Mouse (Mus musculus) heart, adult 2 months (tissue): ENCODE measurements at regions not wholly inside any gene's neighbourhood (a gene's known extent, or its start where the extent isn't known, plus 50 kb on each side); places are given as distances from the start of the nearest gene placed in this dataset.

ENCODE experiments used
- DNase-seq, 2 experiments: peaks; one replicate each; pipeline ENCODE4 v3.0.0; 2021
- H3K27ac ChIP-seq: fragments of 200-600 bp; 2 replicates; pipeline ENCODE4 v1.8.1; 2022
- H3K27me3 ChIP-seq: fragments of 200-500 bp; 2 replicates; pipeline ENCODE4 v1.6.1; 2012; ENCODE audit warnings: mild to moderate bottlenecking, low read length, inconsistent platforms, mixed read lengths; ENCODE audit not compliant: control insufficient read depth, insufficient read depth
- H3K36me3 ChIP-seq: fragments of 200-500 bp; 2 replicates; pipeline ENCODE4 v1.6.1; 2012; ENCODE audit warnings: low read length, inconsistent platforms; ENCODE audit not compliant: control insufficient read depth, insufficient read depth
- H3K4me1 ChIP-seq: fragments of 200-500 bp; 2 replicates; pipeline ENCODE4 v1.6.1; 2011; ENCODE audit warnings: low read length; ENCODE audit not compliant: control insufficient read depth, insufficient read depth
- H3K4me3 ChIP-seq: fragments of 200-600 bp; 2 replicates; pipeline ENCODE4 v1.8.1; 2022
- H3K79me2 ChIP-seq: fragments of 200-500 bp; replicated peaks from 2 replicates; pipeline ENCODE4 v1.6.1; 2012; ENCODE audit warnings: mild to moderate bottlenecking, inconsistent platforms, low read length, moderate library complexity, mixed read lengths; ENCODE audit not compliant: control insufficient read depth, insufficient read depth
- H3K9ac ChIP-seq: fragments of 200-500 bp; 2 replicates; pipeline ENCODE4 v1.6.1; 2012; ENCODE audit warnings: low read depth, mild to moderate bottlenecking, control low read depth, inconsistent platforms, low read length, mixed read lengths
- CTCF ChIP-seq: fragments of 200-600 bp; IDR thresholded peaks from 2 replicates; pipeline ENCODE4 v1.8.1; 2022; ENCODE audit warnings: antibody characterized with exemption, mild to moderate bottlenecking, moderate library complexity
- EP300 ChIP-seq: fragments of 200-500 bp; IDR thresholded peaks from 2 replicates; pipeline ENCODE4 v1.6.1; 2011; ENCODE audit warnings: low read depth, low read length, control low read depth; ENCODE audit not compliant: insufficient read depth
- POLR2A ChIP-seq: fragments of 200-500 bp; IDR thresholded peaks from 2 replicates; pipeline ENCODE4 v1.6.1; 2011; ENCODE audit warnings: mild to moderate bottlenecking, low read depth, low read length, control low read depth; ENCODE audit not compliant: insufficient read depth
- WGBS: fragments of 180-500 bp; shearing (Covaris S2); methylation state at CpG from one replicate; pipeline ENCODE4 v1.1.7; 2018; 5-methylcytosine and 5-hydroxymethylcytosine counted together
- intact Hi-C: fragments of 180-260 bp; cut with DNase I; formaldehyde crosslinking; loops from one replicate; pipeline ENCODE4 v1.15.1; 2025

GRCm38 (mm10) chr11:94882687-94883383 lies 53.2 kb upstream of the Col1a1 start:
- H3K9ac ChIP-seq: peak overlapping the region; percentile 47; the same call in 1 of the 2 replicates
- 6% methylated on average over 19 of the region's 19 CpGs for WGBS
- no peaks in the 10 kb centered on the region for H3K36me3 ChIP-seq
- DNase-seq: peak in 1 of 2 experiments; percentile 34
- no peaks in the 10 kb centered on the region for H3K79me2 ChIP-seq
- intact Hi-C loops: no loop called here
- no peak overlapping the region for H3K27ac ChIP-seq
- TF ChIP-seq POLR2A: no peak
- no peak for TF ChIP-seq CTCF
- TF ChIP-seq EP300: no peak
- peaks cover 12% of the 10 kb centered on the region for H3K27me3 ChIP-seq
- H3K4me3 ChIP-seq: no peak overlapping the region
- no peaks in the 10 kb centered on the region for H3K4me1 ChIP-seq

DNA sequence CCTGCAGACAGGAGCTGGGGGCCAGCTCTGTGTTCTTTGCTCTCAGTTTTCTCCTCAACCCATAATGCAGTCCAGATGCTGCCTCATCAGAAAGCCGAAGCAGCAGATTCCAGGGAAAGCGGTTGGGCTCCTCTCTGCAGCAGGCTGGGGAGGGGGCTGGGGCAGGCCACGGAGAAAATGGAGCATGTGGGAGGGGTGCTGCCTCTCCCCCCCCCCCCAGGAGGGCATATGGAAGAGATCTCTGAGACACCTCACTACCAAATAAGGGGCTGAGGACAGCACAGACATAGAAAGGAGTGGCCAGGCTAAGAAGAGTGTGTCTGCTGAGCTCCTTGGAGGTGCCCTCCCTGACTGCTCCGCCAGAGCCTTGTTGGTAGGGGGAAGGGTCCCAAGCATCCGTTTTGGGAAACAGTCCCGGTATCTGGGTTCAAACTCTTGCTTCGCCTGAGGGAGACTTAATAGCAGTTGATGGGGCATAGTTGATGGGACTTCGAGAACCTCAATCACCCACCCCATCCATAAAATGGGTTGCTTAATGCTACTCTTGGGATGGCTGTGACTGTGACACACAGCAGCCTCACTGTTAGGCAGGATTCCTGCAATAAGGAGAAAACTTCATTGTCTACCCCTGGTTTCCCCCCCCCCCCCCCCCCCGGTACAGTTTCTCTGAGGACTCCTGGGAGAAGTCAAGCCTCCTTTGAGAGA lies 53.9 kb upstream of the Col1a1 start:
- Histone ChIP-seq H3K9ac (no peak overlapping the region), H3K27ac (no peak overlapping the region; the same call in 1 of the 2 replicates), H3K79me2 (no peaks in the 10 kb centered on the region), H3K27me3 (peaks cover 12% of the 10 kb centered on the region), H3K4me3 (no peak overlapping the region), H3K36me3 (no peaks in the 10 kb centered on the region), H3K4me1 (no peaks in the 10 kb centered on the region)
- DNase-seq: no peak
- 24% methylated on average over 9 of the region's 9 CpGs for WGBS
- TF ChIP-seq POLR2A (no peak), CTCF (no peak), EP300 (no peak)
- intact Hi-C loops: no loop called here

- Histone ChIP-seq H3K4me3 (no peak overlapping the region), H3K27ac (peak overlapping the region; percentile 20), H3K4me1 (no peaks in the 10 kb centered on the region), H3K27me3 (peaks cover 12% of the 10 kb centered on the region), H3K79me2 (no peaks in the 10 kb centered on the region), H3K36me3 (no peaks in the 10 kb centered on the region), H3K9ac (no peak overlapping the region)
- WGBS: 12% methylated on average over 27 of the region's 27 CpGs
- TF ChIP-seq CTCF: no peak
- no peak for TF ChIP-seq POLR2A
- no peak for TF ChIP-seq EP300
- intact Hi-C loops: no loop called here
- no peak for DNase-seq
Measured at GRCm38 (mm10) chr11:94880896-94881840, 54.9 kb upstream of the Col1a1 start.

- Histone ChIP-seq H3K27me3 (peaks cover 2% of the 10 kb centered on the region), H3K27ac (no peak overlapping the region), H3K4me1 (peaks cover 4% of the 10 kb centered on the region; the same call in 1 of the 2 replicates), H3K4me3 (no peak overlapping the region), H3K79me2 (no peaks in the 10 kb centered on the region), H3K36me3 (no peaks in the 10 kb centered on the region), H3K9ac (no peak overlapping the region)
- intact Hi-C loops: no loop called here
- WGBS: 61% methylated on average over 1 of the region's 1 CpGs
- no peak for DNase-seq
- no peak for TF ChIP-seq CTCF
- TF ChIP-seq EP300: no peak
- TF ChIP-seq POLR2A: no peak
Measured at GRCm38 (mm10) chr11:94876707-94877106, 59.3 kb upstream of the Col1a1 start.

DNA sequence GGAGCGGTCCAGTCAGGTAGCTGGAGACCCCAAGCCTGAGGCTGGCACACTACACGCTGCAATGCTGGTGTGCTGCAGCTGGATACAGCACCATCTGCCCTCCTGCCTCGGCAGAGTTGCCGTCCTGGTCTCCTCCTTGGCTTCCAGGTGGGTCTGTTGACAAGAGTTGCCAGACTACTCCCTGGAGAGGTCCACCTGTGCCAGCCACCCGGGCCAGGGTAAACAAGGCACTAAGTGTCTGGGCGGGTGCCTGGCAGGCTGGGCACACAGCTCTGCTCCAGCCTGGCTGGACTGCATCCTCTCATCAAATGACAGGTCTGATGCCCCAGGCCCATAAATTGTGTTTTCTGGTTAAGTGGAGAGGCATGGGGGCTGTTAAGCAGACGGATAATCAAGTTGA lies 61.0 kb upstream of the Col1a1 start:
- DNase-seq: no peak
- no peaks in the 10 kb centered on the region for H3K36me3 ChIP-seq
- no peak overlapping the region for H3K9ac ChIP-seq
- 67% methylated on average over 7 of the region's 7 CpGs for WGBS
- H3K79me2 ChIP-seq: no peaks in the 10 kb centered on the region
- peaks cover 4% of the 10 kb centered on the region; the same call in 1 of the 2 replicates for H3K4me1 ChIP-seq
- H3K27me3 ChIP-seq: no peaks in the 10 kb centered on the region; the same call in 1 of the 2 replicates
- intact Hi-C loops: no loop called here
- H3K4me3 ChIP-seq: no peak overlapping the region
- H3K27ac ChIP-seq: no peak overlapping the region
- no peak for TF ChIP-seq CTCF
- no peak for TF ChIP-seq EP300
- no peak for TF ChIP-seq POLR2A
